Mouse (Mus musculus): ENCODE data around the gene 4930579G24Rik. TPM values are rescaled to one million over a fixed set of nuclear protein-coding genes. Genes with fewer than 3 reads are reported as not detected.

Gene 4930579G24Rik
- 1.4 and 3.9 TPM in 2 replicates for total RNA-seq (2017)

- ATAC-seq (ENCODE audit: extremely low read depth, insufficient number of reproducible peaks, low FRiP score, poor library complexity, severe bottlenecking), result peak; percentile 95
Measured at GRCm38 (mm10) chr3:79628561-79629415, at the start of gene 4930579G24Rik. Gene 4930579G24Rik, plus strand, starts transcription at chr3:79629079.

GRCm38 (mm10) chr3:79579891-79580575 lies 48.8 kb upstream of the 4930579G24Rik start:
- no peak for ATAC-seq (ENCODE audit: extremely low read depth, insufficient number of reproducible peaks, low FRiP score, poor library complexity, severe bottlenecking)

- peak; percentile 91 for ATAC-seq (ENCODE audit: extremely low read depth, insufficient number of reproducible peaks, low FRiP score, poor library complexity, severe bottlenecking)
Measured at GRCm38 (mm10) chr3:79586804-79587203, 42.1 kb upstream of the 4930579G24Rik start.

GRCm38 (mm10) chr3:79589671-79590070 lies 39.2 kb upstream of the 4930579G24Rik start:
- no peak for ATAC-seq (ENCODE audit: extremely low read depth, insufficient number of reproducible peaks, low FRiP score, poor library complexity, severe bottlenecking)

DNA sequence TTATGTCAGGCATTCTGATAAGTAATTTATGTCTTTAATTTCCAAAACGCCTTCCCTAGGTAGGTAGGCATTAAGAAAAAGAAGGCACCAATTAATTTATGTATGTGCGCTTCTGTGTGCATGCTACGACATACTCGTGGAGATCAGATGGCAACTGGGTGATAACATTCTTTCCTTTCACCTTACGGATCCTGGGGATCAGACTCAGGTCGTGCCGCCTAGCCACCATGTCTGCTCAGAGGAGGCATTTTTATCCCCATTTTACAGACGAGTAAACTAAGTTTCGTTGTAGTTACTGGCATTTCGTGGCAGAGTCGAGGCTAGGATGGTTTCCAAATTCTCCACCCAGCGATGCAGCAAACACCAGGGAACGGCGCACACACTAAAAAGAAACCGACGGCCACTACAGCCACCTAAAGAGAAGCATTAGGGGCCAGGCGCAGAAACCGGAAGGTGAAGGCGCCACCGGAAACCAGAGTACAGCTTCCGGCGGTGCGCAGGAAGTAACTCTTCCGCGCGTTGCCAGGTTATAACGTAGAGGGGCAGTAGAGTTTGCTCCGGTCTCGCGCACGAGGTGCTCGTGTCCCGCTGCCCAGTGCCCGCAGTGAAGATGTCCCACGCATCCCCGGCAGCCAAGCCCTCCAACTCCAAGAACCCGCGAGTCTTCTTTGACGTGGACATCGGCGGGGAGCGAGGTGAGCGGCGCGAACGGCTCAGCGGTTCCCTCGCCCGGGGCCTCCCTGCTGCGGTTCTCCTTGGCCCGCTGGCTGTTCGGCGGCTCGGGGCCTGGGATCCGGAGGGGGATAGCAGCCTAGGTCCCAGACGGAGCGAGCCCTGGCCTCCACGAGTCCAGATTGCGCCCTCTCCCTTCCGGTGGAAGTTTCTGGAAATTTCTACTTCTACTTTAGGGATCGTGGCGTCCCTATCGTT lies 37.8 kb upstream of the 4930579G24Rik start, which contains the start of gene Ppid:
Ppid (plus strand) TSS at position 480 of the 930 bp plus-strand sequence.
- ATAC-seq (ENCODE audit: extremely low read depth, insufficient number of reproducible peaks, low FRiP score, poor library complexity, severe bottlenecking), result peak; percentile 91

- no peak for ATAC-seq (ENCODE audit: extremely low read depth, insufficient number of reproducible peaks, low FRiP score, poor library complexity, severe bottlenecking)
Measured at GRCm38 (mm10) chr3:79591793-79592471, 36.9 kb upstream of the 4930579G24Rik start.

DNA sequence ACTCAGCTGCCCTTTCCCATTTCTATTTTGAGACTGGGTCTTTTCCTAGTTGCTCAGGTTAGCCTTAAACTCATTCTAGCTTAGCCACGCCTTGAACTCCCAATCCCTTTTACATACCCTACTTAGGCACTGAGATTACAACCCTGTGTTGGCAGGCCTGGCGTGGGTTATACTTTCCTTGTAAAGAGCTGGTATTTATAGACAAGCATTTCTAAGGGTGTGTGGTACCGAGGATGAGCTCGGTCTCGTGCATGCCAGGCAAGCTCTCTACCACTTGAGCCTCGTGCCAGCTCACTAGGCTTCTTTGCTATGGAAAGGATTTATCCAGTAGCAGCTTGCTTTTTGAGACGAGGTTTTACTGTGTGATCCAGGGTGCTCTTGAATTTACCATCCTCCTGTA lies 33.4 kb upstream of the 4930579G24Rik start:
- no peak for ATAC-seq (ENCODE audit: extremely low read depth, insufficient number of reproducible peaks, low FRiP score, poor library complexity, severe bottlenecking)

GRCm38 (mm10) chr3:79609886-79610285 lies 19.0 kb upstream of the 4930579G24Rik start:
- ATAC-seq (ENCODE audit: extremely low read depth, insufficient number of reproducible peaks, low FRiP score, poor library complexity, severe bottlenecking), result no peak

GRCm38 (mm10) chr3:79627484-79628181 lies 1.2 kb upstream of the 4930579G24Rik start:
- ATAC-seq (ENCODE audit: extremely low read depth, insufficient number of reproducible peaks, low FRiP score, poor library complexity, severe bottlenecking), result no peak; the same call in 1 of the 2 replicates

GRCm38 (mm10) chr3:79628182-79628560 lies 708 bp upstream of the 4930579G24Rik start:
- ATAC-seq (ENCODE audit: extremely low read depth, insufficient number of reproducible peaks, low FRiP score, poor library complexity, severe bottlenecking), result no peak

- ATAC-seq (ENCODE audit: extremely low read depth, insufficient number of reproducible peaks, low FRiP score, poor library complexity, severe bottlenecking), result no peak
Measured at GRCm38 (mm10) chr3:79629416-79629730, 494 bp downstream of the 4930579G24Rik start, which contains the start of gene Etfdh. Gene Etfdh, minus strand, starts transcription at chr3:79629500.

DNA sequence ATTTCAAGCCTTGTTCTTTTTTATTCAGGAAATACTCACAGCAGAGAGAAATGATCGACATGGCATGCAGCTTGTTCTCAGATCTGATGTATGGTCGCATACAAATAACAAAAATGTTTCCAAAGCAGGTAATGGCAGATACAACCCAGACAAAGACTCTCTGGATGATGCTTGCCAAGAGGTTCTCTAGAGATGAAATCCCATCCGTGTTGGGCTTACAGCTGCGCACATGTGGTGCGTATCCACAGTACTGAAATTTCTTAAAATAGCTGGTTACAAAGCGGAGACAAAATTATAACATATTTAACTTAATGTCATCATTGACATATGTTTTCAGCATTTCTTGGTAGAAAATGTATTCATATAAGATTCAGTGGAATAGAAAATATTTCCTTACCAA lies 23.2 kb downstream of the 4930579G24Rik start:
- no peak for ATAC-seq (ENCODE audit: extremely low read depth, insufficient number of reproducible peaks, low FRiP score, poor library complexity, severe bottlenecking)

- no peak for ATAC-seq (ENCODE audit: extremely low read depth, insufficient number of reproducible peaks, low FRiP score, poor library complexity, severe bottlenecking)
Measured at GRCm38 (mm10) chr3:79656682-79657081, 27.8 kb downstream of the 4930579G24Rik start.

DNA sequence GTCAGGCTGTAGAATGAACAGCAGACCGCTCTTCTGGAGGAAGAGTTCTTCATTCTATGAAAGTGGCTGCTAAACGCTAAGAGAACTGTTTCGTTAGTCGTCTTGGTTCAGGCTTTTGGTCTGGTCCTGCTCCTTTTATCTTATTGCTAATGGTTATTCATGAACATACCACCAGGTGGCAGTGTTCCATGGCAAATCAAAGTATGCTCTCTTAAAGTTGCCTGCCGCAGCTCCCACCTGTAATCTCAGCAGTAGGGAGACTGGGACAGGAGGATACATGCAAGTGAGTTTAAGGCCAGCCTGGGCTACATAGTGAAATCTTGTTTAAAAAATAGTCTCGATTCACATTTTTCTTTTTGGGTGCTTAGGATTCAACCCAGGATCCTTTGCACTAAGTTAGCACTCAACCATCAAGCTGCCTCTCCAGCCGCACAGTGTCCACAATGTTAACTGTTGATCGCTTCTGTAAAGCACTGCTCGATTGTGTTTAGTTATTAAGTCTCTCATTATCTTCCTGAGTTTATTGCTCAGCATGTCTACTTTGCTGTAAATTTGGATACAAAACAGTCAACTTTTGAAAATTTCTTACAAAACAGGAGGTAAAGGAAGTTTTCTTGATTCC lies 36.0 kb downstream of the 4930579G24Rik start:
- ATAC-seq (ENCODE audit: extremely low read depth, insufficient number of reproducible peaks, low FRiP score, poor library complexity, severe bottlenecking), result peak; percentile 66; the same call in 1 of the 2 replicates

DNA sequence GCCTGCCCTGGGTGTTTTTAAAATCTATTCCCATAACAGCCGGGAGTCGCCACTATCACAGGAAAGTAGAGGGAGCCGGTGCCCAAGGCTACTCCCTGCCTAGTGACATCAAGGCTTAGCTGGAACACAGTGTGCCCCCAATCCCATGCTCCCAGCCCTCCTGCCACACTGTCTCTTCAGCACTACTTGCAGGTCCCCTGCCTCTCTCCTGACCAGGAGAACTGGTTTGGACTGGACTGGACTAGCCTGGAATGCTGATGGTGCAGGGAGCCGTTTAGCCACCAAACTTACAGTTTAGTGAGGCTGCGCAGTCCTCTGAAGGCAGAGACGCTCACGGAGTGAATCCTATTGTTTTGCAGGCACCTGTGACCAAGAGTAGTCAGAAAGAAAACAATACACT lies 41.7 kb downstream of the 4930579G24Rik start:
- no peak for ATAC-seq (ENCODE audit: extremely low read depth, insufficient number of reproducible peaks, low FRiP score, poor library complexity, severe bottlenecking)

DNA sequence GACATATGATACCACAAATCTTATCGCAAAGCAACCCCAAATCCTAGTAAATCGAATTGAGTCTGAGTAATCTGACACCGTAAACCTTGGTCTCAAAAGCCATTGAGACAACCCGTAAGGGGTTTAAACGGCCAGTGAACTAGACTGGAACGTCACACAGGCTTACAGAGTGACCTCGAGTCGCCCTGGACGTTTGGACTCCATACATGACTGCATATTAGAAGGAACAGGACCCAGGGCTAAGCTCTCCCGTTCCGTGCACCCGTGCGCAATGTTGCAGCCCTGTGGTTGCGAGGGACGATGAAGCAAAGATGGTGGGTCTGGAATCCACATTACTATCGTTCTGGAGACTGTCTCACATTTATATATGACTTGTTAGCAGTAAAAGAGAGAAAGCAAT lies 43.3 kb downstream of the 4930579G24Rik start:
- no peak for ATAC-seq (ENCODE audit: extremely low read depth, insufficient number of reproducible peaks, low FRiP score, poor library complexity, severe bottlenecking)

- 0 out of 2 replicates have a peak, but pooled peaks have one; percentile 33 for ATAC-seq (ENCODE audit: extremely low read depth, insufficient number of reproducible peaks, low FRiP score, poor library complexity, severe bottlenecking)
Measured at GRCm38 (mm10) chr3:79673082-79673481, 44.2 kb downstream of the 4930579G24Rik start.

Measured in neutrophil, adult 5-6 weeks (primary cell).